Mouse (Mus musculus) right cerebral cortex, postnatal 10 days (tissue): ENCODE data around the gene Tnfrsf25.

ENCODE experiments used
- DNase-seq, 2 experiments: peaks; one replicate each; pipeline ENCODE4 v3.0.0; 2021; ENCODE audit warnings: low spot score in 2 of 2

Tnfrsf25 gene

DNA sequence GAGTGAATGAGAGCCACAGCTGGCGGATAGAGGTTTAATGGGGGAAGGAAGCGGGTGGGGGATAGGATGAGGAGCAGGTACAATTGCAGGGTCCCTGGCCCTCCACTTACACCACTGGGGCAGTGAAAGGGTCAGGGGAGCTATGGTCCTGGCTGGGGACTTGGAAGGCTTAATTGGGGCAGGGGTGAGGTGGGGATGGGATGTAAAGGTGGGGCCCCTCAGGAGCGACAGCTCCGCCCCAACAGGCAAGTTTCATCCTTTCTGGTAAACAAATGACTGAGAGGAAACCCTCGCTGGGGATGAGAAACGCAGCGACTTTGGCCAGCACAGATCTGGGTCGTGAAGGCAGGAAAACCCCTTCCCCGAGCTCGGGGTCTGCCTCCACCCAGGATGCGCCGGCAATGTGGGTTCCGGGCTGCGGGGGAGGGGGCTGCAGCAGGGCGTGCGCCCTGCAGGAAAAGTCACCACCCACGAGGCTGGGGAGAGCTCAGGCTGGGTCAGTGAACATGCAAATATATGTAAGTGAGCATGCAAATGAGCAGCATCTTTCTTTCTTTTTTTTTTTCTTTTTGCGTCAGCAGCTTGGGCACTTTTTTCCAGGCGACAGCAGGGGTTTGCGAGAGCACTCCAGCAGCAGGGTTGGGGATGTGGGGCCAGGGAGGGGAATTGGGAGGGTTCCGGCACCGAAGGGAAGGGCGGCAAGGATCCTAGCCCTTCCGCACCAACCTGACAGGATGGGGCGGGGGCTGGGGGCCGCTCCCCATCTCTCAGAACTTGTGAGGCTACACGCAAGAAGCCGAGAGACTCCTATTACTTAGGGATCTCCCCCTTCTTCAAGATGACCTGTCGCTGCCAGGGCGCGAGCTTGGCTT is 4.8 kb downstream of the Tnfrsf25 start:
- no peak for DNase-seq

- DNase-seq = no peak
Observed at GRCm38 (mm10) chr4:152121183-152121505, 5.4 kb downstream of the Tnfrsf25 start.

DNA sequence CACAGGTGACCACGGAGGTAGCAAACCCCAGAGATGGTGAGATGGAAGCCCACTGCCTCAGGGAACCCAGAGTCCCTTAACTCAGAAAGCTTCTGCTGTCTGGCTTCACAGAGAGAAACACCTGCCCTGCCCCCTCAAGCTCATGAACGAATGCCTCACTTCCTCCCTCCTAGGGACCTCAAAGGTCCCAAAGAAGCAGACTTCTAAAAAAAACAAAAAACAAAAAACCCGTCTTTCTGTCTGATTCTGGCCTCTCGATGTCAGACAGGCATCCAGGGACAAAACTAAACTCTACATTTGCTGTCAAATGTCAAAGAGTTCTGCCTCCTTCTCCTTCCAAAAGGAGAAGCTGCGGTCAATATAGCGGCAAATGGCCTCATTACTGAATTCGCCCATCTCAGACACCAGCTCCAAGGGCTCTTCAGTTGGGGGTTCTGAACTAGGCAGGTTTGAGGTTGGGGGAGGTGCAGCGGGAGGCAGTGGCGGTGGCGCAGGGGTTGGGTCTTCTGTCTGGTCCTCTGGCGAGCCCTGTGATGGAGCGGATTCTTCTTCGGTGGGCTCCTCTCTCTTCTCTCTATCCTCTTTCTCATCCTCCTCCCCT is 8.7 kb downstream of the Tnfrsf25 start:
- no peak for DNase-seq

- DNase-seq = no peak
Observed at GRCm38 (mm10) chr4:152125161-152126025, 9.7 kb downstream of the Tnfrsf25 start.

GRCm38 (mm10) chr4:152126026-152126920 is 10.5 kb downstream of the Tnfrsf25 start:
- no peak for DNase-seq

- DNase-seq = no peak
Observed at GRCm38 (mm10) chr4:152127884-152128283, 12.2 kb downstream of the Tnfrsf25 start.

- no peak for DNase-seq
Observed at GRCm38 (mm10) chr4:152128784-152129183, 13.1 kb downstream of the Tnfrsf25 start.

- no peak for DNase-seq
Observed at GRCm38 (mm10) chr4:152129395-152129930, 13.7 kb downstream of the Tnfrsf25 start.

DNA sequence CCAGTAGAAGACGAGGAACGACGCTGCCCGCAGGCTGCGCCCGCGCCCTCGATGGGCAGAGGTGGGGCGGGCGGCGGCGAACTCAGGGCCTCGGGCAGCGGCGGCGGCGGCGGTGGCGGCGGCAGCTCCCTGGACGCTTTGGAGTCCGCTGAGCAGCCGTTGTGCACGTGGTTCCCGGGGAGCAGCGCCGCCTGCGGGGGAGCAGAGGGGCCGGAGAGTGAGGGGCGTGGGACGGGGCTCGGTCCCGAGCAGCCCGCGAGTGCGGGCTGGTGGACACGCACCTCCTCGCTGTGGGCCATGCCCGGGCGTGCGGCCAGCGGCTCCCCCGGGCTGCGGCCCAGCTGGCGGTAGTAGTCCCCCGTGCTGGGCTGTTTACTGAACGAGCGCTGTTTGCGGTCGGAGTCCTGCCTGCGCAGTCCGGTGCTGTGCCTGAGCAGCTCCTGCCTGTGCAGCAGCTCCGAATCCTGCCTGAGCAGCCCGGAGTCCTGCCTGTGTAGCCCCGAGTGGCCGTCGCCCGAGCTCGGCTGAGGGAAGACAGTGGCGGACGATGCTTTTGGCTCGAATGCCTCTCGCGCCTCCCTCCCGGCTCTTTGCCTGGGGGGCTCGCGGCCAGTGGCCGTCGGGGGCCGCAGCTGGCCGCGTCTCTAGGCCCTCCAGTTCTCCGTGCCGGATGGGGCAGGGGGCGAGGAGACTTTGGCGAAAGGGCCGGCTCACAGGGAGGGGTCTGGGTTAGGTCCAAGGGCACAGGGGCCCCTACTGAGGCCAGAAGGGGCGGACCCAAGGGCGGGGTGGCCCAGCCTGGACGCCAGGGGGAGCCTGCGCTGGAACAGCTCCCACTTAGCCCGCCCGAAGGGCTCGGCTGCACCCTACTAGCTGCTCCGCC is 15.3 kb downstream of the Tnfrsf25 start:
- DNase-seq = peak; percentile 74 to 76

DNA sequence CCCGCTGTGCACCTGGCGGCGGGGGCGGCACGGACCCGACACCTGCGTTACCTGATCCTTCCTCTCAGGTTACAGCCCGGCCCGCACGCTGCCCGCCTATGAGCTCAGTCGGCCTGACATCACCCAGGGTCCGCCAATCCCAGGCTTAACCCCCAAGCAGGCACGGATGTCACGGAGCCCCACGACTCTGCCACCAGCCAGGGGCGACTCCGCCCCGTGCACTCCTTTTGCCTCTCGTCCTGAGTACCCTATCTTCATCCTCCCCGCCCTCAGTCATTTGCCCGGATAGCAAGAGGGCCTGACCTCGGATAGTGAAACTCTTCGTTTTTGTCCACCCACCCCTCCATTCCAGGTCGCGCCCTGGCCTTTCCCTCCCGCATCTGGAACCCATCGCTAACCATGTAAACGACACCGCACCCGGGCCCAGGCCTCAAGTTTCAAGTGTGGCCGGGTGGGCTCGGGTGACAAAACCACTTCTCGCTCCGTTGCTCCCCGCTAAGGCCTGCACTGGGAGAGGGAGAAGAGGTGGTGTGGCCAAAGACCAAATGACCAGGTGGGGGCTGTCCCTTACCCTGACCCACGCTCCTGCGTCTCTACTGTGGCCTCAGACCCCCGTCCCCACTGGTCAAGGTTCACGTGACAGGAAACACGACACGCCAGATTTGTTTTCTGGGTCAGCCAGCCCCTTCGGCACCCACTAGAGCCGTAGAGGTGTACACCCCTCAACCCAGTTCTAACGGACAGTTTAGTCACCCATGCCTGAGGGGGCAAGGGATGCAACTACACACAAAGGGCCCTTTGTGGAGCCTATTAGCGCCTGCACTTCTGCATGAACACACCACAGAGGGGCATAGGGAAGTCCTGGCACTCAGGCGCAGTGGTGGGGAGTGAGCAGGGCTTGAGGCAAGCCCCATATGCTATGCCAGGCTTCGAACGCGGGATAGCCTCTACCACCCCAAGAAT is 16.4 kb downstream of the Tnfrsf25 start:
- no peak for DNase-seq

DNA sequence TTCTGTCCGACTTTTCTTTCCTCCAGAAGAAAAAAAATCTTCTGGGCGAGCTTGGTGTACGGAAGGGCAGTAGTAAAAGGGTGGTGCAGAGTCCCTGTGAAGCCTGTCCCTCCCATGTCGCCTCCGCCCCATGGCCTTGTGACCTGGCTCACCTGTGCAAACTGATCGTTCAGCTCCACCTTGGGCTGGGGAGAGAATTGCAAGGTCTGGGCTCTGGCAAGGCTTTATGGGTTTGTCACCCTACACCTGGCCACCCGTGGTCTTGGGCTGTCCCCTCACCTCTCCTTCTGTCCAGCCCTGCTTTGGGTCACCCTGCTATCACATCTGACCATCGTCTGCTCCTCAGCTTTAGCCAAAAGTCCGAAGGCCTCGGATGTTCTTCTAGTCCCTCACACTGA is 17.0 kb downstream of the Tnfrsf25 start:
- no peak for DNase-seq

- no peak for DNase-seq
Observed at GRCm38 (mm10) chr4:152133213-152133612, 17.5 kb downstream of the Tnfrsf25 start.

- DNase-seq = no peak
Observed at GRCm38 (mm10) chr4:152134507-152134906, 18.8 kb downstream of the Tnfrsf25 start.

- DNase-seq = no peak
Observed at GRCm38 (mm10) chr4:152135363-152135762, 19.6 kb downstream of the Tnfrsf25 start.

DNA sequence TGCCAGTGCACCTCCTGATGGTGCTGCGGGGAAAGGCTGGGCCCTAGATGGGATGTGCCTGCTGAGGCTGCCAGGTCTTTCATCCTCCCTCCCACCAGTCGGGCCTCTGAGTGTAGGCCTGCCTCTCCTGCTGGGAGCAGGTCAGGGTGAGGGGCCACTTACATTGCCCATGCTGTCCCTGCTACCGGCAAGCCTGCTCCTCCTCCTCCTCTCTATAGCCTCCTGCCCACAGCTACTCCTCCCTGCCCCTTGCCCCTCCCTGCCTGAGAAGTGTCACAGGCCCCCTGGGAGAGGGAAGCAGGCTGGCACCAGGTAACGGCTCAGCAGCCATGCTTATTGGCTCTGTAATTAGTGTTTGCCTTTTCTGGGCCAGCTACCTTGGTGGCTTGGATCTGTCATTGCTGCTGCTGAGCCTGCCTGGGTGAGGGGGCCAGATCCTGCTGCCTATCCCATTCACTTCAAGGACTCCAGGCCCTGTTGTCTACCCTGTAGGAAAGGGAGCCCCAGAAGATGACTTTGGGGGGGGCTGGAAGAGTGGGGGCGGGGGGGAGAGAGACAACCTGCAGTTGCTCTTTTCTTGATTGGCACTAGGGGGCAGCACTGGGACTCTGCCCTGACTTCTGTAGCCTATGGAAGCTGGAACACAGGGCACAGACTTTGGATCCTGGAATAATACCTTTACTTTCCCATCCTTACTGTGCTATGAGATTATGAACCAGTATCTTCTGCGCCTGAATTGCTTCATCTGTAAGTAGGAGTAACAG is 20.6 kb downstream of the Tnfrsf25 start:
- no peak for DNase-seq

DNA sequence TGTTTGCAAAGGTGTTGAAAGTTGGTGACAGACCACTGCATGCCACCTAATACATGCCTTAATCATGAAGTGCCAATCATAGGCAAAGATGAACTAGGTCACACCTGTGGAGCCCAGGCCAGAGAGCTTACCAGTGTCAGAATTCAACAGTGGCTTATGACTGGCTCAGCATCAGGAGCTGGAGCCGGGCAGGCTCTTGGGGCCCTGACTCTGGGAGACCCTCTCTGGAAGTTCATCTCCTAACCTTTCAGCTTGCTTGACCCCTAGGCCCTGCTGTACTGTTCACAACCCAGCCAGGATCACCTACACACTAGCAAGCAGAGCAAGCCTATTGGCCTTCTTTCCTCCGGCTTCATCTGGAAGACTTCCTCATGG is 21.1 kb downstream of the Tnfrsf25 start:
- DNase-seq = no peak

DNA sequence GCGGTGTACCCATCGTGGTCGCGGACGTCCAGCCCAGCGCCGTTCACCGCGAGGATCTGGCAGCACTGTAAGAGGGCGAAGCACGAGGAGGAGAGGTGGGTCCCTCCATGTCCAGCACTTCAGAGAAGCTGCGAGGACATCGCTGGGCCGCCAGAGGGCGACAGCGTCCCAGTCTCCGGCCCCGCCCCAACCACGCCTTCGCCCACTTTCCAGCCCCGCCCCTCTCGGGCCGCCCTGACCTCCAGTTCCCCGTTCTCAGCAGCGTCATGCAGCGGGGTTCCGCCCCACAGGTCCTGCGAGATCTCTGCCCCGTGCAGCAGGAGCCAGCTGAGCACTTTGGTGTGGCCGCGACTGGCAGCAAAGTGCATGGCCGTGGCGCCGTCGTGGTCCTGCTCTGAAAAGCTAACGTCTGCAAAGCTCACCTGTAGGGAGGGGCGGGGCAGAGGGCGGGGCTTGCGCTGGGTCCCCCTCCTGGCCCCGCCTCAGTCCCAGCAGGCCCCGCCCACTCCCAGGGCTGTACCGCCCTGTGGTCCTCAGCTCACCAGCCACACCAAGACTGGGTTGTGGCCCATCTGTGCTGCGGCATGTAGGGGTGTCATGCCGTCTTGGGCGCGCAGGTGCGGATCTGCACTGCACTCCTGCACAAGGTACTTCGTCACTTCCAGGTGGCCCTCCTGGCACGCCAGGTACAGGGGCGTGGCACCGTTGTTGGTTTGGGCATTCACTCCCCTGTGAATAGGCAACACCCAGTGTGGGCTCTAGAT is 22.9 kb downstream of the Tnfrsf25 start:
- DNase-seq = peak; percentile 76 to 81
